Mouse (Mus musculus) spleen, postnatal 10 days (tissue): ENCODE data around the gene Ercc1.

Source experiments
- DNase-seq, 2 experiments: peaks; one replicate each; pipeline ENCODE4 v3.0.0; 2021 to 2022; ENCODE audit warnings: low spot score in 2 of 2

The Ercc1 gene

GRCm38 (mm10) chr7:19344237-19344847 lies at the start of gene Ercc1:
Gene Ercc1 (plus strand): TSS chr7:19344778.
- peak in 1 of 2 experiments; percentile 21 for DNase-seq

DNA sequence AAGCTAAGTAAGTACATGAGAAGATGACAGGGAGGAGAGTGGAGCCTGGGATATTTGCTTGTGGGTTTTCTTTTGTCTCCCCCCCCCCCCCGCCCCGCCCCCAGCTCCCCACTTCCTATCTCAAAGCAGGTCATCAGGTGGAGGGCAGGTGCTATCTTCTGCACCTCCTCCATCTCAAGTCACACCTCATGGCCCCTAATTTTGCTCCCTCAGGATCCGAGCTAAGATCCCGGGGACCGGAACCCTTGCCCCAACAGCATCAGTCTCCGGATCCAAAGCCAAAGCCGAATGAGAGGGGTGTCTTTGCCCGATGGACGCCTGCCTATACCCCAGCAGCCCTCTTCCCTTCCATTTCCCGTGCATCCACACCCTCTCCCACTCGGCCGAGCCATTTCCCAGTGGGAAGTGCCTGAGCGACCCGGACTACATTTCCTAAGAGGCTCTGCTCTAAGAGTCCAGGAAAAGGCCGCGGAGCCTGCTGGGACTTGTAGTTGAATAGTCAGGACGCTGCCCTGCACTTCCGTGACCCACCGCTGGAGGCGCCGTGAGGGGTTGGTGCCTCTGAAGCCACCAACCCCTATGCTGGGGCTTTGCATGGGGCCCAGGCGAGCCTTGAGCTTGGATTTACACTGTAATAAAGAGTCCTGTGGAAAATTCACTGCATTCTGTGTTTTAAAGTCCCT lies 48.9 kb upstream of the Ercc1 start:
- peak; percentile 89 to 96 for DNase-seq

GRCm38 (mm10) chr7:19297034-19297433 lies 47.5 kb upstream of the Ercc1 start:
- DNase-seq: no peak

GRCm38 (mm10) chr7:19297794-19298193 lies 46.8 kb upstream of the Ercc1 start:
- DNase-seq: no peak

- DNase-seq: peak in 1 of 2 experiments; percentile 55
These were observed 45.4 kb upstream of the Ercc1 start for GRCm38 (mm10) chr7:19299194-19299593.

DNA sequence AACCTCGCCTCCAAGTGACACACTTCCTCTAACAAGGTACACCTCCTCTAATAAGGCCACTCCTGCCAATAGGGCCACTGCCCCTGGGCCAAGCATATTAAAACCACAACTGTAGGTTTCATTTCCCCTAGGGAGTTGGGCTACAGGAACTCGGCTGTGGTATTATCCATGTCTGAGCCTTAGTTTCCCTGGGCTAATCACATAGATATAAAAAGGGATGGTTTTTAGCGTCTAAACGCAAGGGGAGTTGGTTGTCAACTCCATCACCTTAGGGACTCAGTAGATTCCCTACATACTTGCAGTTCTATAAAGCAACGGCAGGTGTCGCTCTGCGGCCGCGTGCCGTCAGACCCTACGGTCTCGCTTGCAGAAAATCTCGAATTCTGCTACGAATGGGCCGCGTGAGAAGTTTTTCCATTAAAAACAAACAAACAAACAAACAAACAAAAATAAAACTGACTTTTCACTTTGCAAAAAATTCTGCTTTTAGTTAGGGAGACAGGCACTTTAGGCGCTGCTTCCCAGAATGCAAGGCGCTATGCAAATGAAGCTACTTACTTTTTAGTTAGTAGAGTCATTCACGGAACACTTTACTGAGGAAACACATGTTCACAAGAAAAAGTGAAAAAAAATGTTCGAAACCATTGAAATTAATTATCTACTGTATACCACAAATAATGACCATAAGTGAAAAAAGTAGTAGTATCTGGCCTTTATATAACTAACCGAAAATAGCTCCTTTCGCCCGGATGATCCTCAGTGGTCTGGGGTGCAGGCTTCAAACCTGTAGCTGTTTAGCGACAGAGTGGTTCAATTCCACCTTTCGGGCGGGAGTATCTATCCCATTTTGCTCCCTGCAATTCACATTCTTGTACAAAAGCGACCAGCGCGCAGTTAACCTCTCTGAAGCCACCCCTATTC lies 43.8 kb upstream of the Ercc1 start:
- peak; percentile 76 to 89 for DNase-seq

DNA sequence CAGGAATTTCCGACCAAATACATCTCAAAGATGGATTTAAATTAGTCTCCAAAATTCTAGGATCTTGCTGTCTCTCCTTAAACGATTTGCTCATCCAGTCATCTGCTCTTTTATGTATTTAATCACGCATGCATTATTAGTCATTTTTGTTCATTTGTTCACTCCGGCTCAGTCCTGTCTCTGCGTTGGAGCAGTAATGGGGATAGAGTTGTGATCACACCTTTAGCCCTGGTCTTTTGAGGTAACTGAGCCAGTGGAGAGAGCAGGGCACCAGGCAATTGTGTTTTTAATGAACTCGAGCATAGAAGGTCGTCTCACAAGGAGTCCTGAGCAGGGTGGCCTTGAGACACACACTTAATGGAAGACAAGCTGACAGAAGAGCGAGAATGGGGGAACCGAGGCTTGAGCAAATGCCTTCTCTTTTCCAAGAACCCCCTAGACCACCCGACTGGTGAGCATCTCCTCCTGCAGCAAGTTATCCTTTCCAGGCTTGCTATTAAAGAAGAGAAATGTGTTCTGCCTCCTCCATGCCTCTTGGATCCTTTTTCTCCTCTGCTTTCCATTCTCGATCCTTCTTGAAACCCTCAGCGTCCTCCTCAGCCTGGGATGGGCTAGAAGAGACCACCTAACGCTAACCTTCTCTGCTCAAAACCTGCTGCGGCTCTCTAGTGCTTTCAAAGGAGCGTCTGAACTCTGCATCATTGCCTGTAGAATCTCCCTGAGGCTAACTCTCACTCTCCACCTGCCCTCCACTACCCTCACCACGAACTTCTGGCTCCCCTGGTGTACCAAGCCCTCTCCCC lies 42.9 kb upstream of the Ercc1 start:
- DNase-seq: no peak

- DNase-seq: no peak
These were observed 42.1 kb upstream of the Ercc1 start for GRCm38 (mm10) chr7:19302264-19303045.

DNA sequence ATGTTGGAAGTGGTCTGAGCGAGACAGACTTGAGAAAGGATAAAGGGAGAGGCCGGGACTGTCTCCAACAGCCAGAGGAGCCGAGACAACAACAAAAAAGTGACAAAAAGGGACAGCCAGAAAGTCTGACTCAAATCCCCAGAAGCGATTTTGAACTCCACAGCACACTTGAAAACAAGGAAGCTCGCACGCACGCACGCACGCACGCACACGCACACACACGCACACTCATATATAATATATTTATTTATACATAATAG lies 41.6 kb upstream of the Ercc1 start:
- no peak for DNase-seq

GRCm38 (mm10) chr7:19303770-19304169 lies 40.8 kb upstream of the Ercc1 start:
- peak; percentile 69 to 87 for DNase-seq

GRCm38 (mm10) chr7:19304501-19305412 lies 39.8 kb upstream of the Ercc1 start:
- DNase-seq: no peak

DNA sequence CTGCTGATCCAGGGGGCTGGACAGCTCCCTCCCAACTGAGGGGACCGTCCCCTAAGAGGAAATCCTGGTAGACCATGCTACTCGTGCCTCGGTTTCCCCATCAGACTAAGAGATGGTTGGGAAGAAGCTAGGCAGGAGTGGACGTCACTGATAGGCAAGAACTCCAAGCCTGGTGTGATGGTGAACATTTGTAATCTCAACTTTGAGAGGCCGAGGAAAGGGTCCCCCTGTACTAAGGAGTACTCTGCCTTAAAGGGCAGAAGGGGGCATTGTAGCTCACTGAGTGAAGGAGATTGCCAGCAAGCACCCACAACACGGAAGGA lies 39.2 kb upstream of the Ercc1 start:
- no peak for DNase-seq

DNA sequence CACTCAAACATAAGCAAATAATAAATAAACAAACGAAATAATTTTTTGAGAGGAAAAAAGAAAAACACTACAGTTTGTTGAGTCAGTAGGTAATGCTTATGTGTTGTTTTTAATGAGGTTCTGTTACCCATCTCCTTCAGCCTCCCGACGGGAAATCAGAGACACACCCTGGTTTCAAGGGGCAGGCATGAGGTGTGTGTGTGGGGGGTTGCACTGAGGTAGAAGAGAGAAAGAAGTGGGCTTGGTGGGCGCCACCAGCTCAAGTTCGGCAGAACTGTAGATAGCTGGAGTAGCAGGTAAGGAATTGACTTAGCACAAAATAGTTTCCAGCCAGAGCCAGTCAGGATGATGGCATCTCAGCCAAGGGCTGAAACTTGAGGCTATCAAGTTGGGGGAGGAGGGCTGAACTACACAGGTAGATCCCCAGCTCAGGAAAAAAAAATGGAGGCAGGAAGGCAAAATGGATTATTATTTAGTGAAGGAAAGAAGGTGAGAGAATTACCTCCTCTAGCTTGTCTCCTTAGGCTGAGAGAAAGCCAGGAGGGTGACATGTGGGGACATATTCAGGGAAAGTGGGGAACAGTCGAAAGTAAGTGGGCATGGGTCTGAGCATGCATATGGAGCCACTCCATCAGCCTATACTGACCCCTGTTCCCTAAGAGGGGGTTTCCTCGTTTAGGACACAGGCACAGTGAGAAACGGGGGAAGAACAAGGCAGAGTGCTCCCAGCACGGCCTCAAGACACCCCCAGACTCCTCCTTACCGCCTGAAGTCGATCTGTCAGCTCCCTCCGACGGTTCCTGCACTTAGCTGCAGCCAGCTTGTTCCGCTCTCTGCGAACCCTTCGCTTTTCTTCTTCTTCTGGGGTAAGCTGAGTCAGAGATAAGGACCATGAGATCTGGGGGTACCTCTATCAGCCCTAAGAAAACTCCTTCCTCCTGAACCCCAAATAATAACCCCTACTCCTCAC lies 38.5 kb upstream of the Ercc1 start:
- no peak for DNase-seq

DNA sequence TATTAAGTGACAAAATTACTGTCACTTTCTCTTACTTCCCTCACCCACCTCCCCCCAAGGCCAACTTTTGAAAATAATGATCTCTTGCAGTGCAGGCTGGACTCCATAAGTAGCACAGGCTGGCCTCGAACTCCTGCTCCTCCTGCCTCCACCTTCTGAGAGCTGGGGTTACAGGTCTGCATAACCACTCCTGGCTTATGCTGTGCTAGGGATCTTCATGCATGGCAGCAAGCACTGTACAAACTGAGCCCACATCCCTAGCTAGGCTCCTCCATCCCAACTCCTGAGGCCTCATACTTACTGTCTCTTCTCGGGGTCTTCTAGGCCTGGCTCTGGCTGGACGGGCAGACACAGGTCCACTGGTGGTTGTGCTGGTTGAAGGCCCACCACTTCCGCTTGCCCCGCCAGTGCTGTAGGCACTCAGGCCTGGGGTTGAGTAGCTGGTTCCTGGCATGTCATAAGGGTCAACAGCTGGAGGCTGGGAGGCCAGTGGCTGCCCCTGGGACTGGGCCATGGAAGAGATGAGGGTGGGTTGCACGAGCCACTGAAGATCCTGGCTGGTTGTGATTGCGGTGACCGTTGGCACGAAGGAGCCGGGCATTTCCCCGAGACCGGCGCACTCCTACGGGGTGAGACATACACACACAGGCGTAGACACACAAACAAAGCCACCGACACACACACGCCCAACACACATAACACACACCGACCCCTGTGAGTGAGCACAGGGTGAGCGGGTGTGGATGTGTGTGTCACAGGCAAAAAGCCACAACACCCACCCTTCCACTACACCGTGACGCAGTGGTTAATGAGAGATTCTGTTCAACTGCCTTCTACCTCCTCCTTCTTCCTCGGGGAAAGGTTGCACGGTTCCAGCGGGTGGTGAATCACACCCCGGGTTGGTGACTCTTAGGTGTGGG lies 37.5 kb upstream of the Ercc1 start:
- no peak for DNase-seq

DNA sequence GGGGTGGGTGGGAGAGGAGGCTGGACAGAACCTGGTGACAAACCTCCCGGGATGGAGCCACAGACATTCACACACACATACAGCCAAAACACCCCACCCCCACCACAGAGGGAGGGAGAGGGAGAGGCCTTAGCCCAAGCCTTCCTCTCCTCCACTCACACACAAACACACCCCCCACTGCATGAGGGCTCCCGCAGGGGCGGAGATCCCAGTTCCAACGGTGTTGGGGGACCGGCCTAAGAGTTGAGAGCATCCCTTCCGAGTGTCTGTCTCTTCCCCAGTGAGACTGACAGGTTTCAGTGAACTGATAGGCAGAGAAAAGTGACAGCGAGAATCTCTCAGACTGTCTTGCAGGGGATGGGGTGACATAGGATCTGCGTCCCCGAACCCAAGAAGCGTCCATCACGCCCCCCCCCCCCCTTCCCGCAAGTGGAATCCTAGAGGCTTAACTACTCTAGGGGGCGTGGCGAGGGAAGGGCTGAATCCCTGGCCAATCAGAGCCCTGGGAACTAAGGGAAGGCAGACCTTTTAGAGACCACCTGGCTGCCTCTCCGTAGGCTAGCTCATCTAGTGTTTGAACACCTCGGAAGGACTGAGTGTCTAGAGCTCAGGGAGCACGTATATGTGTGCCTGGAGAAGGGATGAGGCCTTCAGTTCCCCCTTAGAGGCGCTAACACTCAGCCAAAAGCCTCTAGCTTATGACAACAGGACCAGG lies 36.7 kb upstream of the Ercc1 start:
- peak in 1 of 2 experiments; percentile 72 for DNase-seq

- DNase-seq: peak; percentile 78 to 94
These were observed 35.9 kb upstream of the Ercc1 start for GRCm38 (mm10) chr7:19308454-19309277.
